ENCODE assay signal across 32 mouse cellular contexts in the genomic region with DNA sequence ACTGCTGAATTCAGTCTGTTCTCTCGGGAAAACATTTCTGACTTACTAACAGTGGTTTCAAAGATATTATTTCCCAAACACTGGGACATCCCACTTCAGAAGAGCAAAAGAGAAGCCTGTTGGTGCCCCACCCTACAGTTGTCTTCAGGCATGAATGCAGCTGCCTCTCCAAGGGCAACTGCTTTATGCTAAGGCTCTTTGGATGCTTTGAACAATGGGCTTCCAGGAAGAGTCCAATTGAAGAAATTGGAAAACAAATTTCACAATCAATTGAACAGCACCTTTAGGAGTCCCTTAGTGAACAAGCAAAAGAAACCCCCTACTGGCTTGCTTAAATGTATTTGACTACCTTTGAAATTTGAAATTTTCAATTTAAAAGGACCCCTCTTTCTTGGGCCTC. TPM values are rescaled to one million over a fixed set of nuclear protein-coding genes. Genes with fewer than 3 reads are reported as not detected.
A peak's percentile ranks its signal among the peaks of the same experiment; 100 is the strongest.
DNase-seq lines count a peak whose midpoint lies in the region; ATAC-seq and TF ChIP-seq lines count a peak whose summit lies in the region.
"Had no signal": no experiment of that assay in that cellular context is flagged by ENCODE, and none has a peak within 500 bp of the region (broad histone marks: within the 10 kb centered on the region; RNA-seq: fewer than 3 reads in every experiment).

No protein-coding gene starts in this region.

- ATAC-seq in cerebellum, adult (ENCODE audit: insufficient number of reproducible peaks, low FRiP score, low TSS enrichment) = no peak
- ATAC-seq: activated CD4-positive, CD25-positive, alpha-beta regulatory T cell, adult 4 months; CD4-positive, CD25-positive, alpha-beta regulatory T cell, adult 4 months; forebrain, embryonic 14.5 days; forebrain, embryonic 16.5 days; Patski had no signal

- intact Hi-C loops in heart, postnatal 10 days (cut with DNase I) = no loop called here

- H3ac ChIP-seq in myocyte (ENCODE audit: control insufficient read depth, insufficient read length) = no peak overlapping the region

- peaks cover 55% of the 10 kb centered on the region for H3K36me3 ChIP-seq in myocyte (ENCODE audit: control insufficient read depth, insufficient read depth)
- H3K36me3 ChIP-seq: forebrain, embryonic 10.5 days; forebrain, embryonic 12.5 days had no signal

- H3K79me2 ChIP-seq in myocyte (ENCODE audit: control insufficient read depth, insufficient read depth) = no peaks in the 10 kb centered on the region

- H3K4me3 ChIP-seq in myocyte = no peak overlapping the region
- H3K4me3 ChIP-seq: embryonic facial prominence, embryonic 13.5 days; embryonic facial prominence, embryonic 15.5 days; erythroblast, embryonic 14.5 days; forebrain, embryonic 10.5 days; forebrain, embryonic 12.5 days had no signal

- DNase-seq in heart, adult 11 months = peak; percentile 27
- no peak for DNase-seq in heart, postnatal 10 days
- DNase-seq in R1 (ENCODE audit: low read depth, low spot score) = peak; percentile 33
- DNase-seq in frontal cortex, postnatal 10 days (ENCODE audit: low spot score in 2 of 2) = no peak
- DNase-seq: adrenal gland, adult 8-10 months; adrenal gland, postnatal 14 days; adrenal gland, postnatal 36 days; B cell, adult 2 months; cerebellum, adult 11 months; cerebellum, adult 18-20 months; cerebellum, adult 8-10 months; cerebellum, adult 9-11 months; cerebellum, postnatal 14 days; cerebellum, postnatal 36 days; embryo, embryonic 11 days had no signal

- TF ChIP-seq POLR2A in myocyte (IDR thresholded peaks at IDR 0.05; ENCODE audit: insufficient read length, low read depth) = no peak

- H3K4me2 ChIP-seq in myocyte (ENCODE audit: low read depth) = no peak overlapping the region
- H3K4me2 ChIP-seq: embryonic facial prominence, embryonic 13.5 days; embryonic facial prominence, embryonic 15.5 days; forebrain, embryonic 12.5 days had no signal

- no peaks in the 10 kb centered on the region for H3K27me3 ChIP-seq in myocyte (ENCODE audit: control insufficient read depth, insufficient read depth, insufficient read length)
- H3K27me3 ChIP-seq: CH12.LX; embryonic facial prominence, embryonic 13.5 days; embryonic facial prominence, embryonic 15.5 days; Patski had no signal

TF ChIP-seq in myocyte, 11 proteins besides CTCF, POLR2A, EP300 and RAD21:
- TF ChIP-seq MYOG (IDR thresholded peaks at IDR 0.05; ENCODE audit: control insufficient read depth in 1 of 3, insufficient read depth in 1 of 3, insufficient read length in 2 of 3, low read depth in 2 of 3) (peak in 2 of 3 experiments; percentile 40 to 62), MYOD1 (IDR thresholded peaks at IDR 0.05; ENCODE audit: control insufficient read depth in 1 of 3, insufficient read length in 2 of 3, low read depth in 2 of 3) (peak in 2 of 3 experiments; percentile 48 to 56), SRF (IDR thresholded peaks at IDR 0.05; ENCODE audit: control insufficient read depth, insufficient read length, low read depth) (no peak), E2F4 (IDR thresholded peaks at IDR 0.05; ENCODE audit: insufficient read depth) (no peak), MAX (IDR thresholded peaks at IDR 0.05; ENCODE audit: low read depth) (no peak), TCF12 (IDR thresholded peaks at IDR 0.05; ENCODE audit: insufficient read depth, poor library complexity, severe bottlenecking) (peak; percentile 73), USF1 (IDR thresholded peaks at IDR 0.05; ENCODE audit: low read depth) (no peak), POLR2AphosphoS2 (IDR thresholded peaks at IDR 0.05; ENCODE audit: insufficient read length, low read depth) (no peak), REST (IDR thresholded peaks at IDR 0.05; ENCODE audit: insufficient read depth, insufficient read length) (no peak), CEBPB (IDR thresholded peaks at IDR 0.05; ENCODE audit: insufficient read depth, poor library complexity, severe bottlenecking) (no peak), TCF3 (IDR thresholded peaks at IDR 0.05; ENCODE audit: insufficient read length, low read depth) (peak; percentile 46)

RNA-seq across cellular contexts. Expression of a gene that starts 41.8 kb away (rescaled TPM):
- total RNA-seq in heart, postnatal 10 days (2021) = 1 to 10 TPM in 1 of 2 experiments, under 1 TPM in 1; 0.86 to 1.2 TPM
- 0.04 TPM for polyA plus RNA-seq in myocyte (2012; fragmentation: generic; extraction: Trizol)
- total RNA-seq: adrenal gland, adult 18-20 months; adrenal gland, adult 8-10 months; adrenal gland, postnatal 14 days; adrenal gland, postnatal 36 days; CH12.LX; common myeloid progenitor, adult 5-6 weeks had no signal
- polyA plus RNA-seq: activated CD4-positive, CD25-positive, alpha-beta regulatory T cell, adult 4 months; erythroblast, embryonic 14.5 days; forebrain, embryonic 14.5 days; frontal cortex, adult 2 months; G1E; Patski had no signal

Comparison
In these comparisons a context has a peak if more than half of its experiments do, and no peak if none do; other contexts are left out.
1. DNase-seq: peak in heart, adult 11 months (single experiment) and R1 (single experiment); none in heart, postnatal 10 days (0 of 2) and frontal cortex, postnatal 10 days (0 of 2).